Mouse (Mus musculus): ENCODE results near the gene Lrrc23. TPM values are rescaled to one million over a fixed set of nuclear protein-coding genes. Genes with fewer than 3 reads are reported as not detected.
"Not testable (repeated sequence)": the region's sequence is repeated elsewhere in the genome, so short reads cannot be mapped to it uniquely, and the experiment has no call there.

Lrrc23 gene
- total RNA-seq, 2 experiments from 2014 or later: not detected

DNA sequence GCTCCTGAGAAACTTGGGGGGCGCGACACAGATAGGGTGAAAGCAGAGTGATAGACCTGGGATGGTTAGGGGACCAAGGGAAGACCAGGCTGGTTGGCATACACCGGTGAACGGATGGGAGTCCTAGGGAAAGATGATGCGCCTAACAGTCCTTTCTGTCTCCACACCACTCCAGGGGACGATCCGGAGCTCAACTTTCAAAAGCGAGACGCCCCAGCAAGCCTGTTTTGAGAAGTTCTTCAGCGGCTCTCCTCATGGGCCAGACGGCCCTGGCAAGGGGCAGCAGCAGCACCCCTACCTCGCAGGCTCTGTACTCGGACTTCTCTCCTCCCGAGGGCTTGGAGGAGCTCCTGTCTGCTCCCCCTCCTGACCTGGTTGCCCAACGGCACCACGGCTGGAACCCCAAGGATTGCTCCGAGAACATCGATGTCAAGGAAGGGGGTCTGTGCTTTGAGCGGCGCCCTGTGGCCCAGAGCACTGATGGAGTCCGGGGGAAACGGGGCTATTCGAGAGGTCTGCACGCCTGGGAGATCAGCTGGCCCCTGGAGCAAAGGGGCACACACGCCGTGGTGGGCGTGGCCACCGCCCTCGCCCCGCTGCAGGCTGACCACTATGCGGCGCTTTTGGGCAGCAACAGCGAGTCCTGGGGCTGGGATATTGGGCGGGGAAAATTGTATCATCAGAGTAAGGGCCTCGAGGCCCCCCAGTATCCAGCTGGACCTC lies 29.7 kb upstream of the Lrrc23 start:
- ATAC-seq (replicated peaks; ENCODE audit: low FRiP score, poor library complexity, severe bottlenecking): peak; percentile 74

DNA sequence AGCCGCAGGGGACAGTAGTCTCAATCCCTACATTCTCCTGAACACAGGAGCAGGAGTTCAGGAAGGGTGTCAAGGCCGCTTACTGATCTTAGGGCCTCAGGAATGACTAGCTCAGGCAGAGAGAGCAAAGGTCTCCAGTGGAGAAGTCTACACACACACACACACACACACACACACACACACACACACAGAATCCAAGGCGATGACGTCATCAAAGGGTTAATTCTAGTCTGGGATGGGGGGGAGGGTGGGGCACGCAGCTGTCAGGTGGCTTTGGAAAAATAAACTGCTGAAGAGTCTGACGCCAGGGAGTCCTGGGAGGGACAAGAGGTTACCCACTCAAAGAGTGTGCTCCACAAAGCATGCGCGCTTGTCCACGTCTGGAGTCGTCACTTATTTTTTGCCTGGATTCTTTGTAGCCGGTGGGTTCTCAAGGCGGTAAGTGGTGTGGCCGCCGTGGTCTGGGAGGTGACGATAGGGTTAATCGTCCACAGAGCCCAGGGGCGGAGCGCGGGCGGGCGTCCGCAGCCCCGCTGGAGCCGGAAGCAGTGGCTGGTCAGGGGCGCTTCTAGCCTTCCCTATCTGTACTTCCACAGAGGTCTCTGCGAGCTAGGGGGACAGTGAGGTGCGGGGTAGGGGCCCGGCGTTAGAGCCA lies 29.0 kb upstream of the Lrrc23 start, which contains the start of gene Spsb2:
Spsb2 (plus strand) TSS at position 304 of the 655 bp plus-strand sequence.
- ATAC-seq (replicated peaks; ENCODE audit: low FRiP score, poor library complexity, severe bottlenecking): peak; percentile 62

DNA sequence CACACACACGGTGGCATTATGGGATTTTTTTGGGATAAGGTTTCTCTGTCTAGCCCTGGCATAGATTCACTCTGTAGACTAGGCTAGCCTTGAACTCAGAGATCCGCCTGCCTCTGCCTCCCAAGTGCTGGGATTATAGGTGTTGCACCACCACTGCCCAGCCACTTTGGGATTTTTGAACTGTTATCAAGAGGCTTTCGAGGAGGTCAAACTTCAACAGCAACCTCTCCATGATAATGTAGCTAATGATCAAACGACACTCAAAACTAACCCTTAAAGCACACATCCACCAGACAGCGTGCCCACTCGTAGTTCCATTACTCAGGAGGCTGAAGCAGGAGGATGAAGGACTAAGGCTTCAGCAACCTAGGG lies 28.4 kb upstream of the Lrrc23 start:
- ATAC-seq (replicated peaks; ENCODE audit: low FRiP score, poor library complexity, severe bottlenecking): no peak

GRCm38 (mm10) chr6:124807366-124807765 lies 27.8 kb upstream of the Lrrc23 start:
- no peak for ATAC-seq (replicated peaks; ENCODE audit: low FRiP score, poor library complexity, severe bottlenecking)

- ATAC-seq (replicated peaks; ENCODE audit: low FRiP score, poor library complexity, severe bottlenecking): no peak
Measured at GRCm38 (mm10) chr6:124806446-124807140, 27.1 kb upstream of the Lrrc23 start.

DNA sequence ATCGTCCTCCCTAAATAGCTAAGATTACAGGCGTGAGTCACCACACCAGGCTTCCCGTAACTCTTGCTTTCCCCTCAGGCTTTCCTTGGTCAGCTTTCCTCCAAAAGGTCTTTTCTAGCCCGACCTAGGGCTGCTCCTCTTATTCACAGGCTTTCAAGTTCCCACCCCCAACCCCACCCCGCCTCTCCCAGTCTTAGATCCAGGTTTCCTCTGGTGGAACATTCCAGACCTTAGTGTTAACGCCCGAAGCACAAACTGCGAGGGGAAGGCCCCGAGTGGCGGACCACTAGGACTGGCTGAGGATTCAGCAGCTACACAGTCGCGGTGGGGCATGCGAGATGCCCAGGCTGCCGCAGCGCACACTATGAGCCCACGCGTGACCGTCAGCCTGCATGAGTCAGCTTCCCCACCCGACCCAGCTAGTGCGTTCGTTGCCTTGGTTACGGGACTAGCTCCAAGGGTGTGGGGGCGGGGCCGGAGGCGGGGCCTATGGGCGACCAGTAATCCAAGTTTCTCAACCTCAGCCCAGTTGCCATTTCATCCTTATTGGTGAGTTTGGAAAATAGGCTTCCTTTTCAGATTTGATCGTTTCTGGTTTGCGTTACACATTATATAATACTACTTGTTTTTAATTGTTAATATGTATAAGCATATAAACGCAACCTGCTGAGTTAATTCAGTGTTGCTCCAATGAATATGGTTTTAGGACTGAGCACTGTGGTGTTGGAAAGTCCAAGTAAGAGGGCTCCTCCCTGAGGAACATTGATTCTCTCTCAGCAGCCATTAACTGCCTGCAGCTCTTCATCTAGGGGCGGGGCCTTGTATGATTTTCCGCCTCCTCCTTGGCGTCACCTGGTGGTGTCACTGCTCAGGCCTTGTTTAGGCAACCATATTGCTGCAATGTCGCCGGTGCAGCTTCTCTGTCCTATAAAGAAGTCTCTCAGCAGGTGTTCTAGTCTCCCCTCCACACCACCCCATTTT lies 26.1 kb upstream of the Lrrc23 start:
- peak; percentile 76 for ATAC-seq (replicated peaks; ENCODE audit: low FRiP score, poor library complexity, severe bottlenecking)

DNA sequence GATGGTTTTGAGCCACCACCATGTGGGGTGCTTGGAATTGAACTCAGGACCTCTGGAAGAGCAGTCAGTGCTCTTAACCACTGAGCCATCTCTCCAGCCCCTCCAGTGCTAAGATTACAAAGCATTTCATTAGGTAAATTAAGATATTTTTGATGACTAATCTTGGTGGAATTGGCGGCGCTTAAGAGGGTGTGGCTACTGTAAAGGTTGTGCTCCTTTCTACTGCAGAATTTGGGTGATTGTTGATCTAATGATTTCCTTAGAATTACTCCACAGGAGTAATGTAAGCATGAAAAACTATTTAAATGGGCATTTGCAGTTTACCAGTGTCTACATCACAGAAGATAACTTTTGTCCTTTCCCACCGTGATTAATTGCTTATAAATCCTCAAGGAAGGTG lies 24.8 kb upstream of the Lrrc23 start:
- no peak for ATAC-seq (replicated peaks; ENCODE audit: low FRiP score, poor library complexity, severe bottlenecking)

- ATAC-seq (replicated peaks; ENCODE audit: low FRiP score, poor library complexity, severe bottlenecking): not testable (repeated sequence)
Measured at GRCm38 (mm10) chr6:124803691-124804090, 24.2 kb upstream of the Lrrc23 start.

- ATAC-seq (replicated peaks; ENCODE audit: low FRiP score, poor library complexity, severe bottlenecking): no peak
Measured at GRCm38 (mm10) chr6:124803061-124803460, 23.5 kb upstream of the Lrrc23 start.

- not testable (repeated sequence) for ATAC-seq (replicated peaks; ENCODE audit: low FRiP score, poor library complexity, severe bottlenecking)
Measured at GRCm38 (mm10) chr6:124802400-124802799, 22.9 kb upstream of the Lrrc23 start.

DNA sequence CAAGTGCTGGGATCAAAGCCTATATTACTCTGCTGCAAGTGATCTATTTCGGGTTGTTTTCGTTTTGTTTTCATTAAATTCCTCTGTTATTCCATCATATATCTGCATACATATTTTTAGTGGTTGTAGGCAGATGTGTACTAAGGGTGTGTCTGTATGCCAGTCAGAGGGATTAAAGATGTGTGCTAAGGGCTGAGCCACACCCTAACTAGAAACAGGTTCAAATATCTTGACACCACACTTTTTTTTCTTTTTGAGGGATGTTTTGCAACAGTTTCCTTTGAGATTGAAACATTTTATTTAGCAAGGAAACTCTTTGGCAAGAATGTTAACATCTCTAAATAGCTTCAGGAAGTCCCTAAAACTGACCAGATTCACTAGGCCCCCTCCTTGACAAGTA lies 16.7 kb upstream of the Lrrc23 start:
- ATAC-seq (replicated peaks; ENCODE audit: low FRiP score, poor library complexity, severe bottlenecking): no peak

GRCm38 (mm10) chr6:124795781-124796180 lies 16.3 kb upstream of the Lrrc23 start:
- ATAC-seq (replicated peaks; ENCODE audit: low FRiP score, poor library complexity, severe bottlenecking): no peak

DNA sequence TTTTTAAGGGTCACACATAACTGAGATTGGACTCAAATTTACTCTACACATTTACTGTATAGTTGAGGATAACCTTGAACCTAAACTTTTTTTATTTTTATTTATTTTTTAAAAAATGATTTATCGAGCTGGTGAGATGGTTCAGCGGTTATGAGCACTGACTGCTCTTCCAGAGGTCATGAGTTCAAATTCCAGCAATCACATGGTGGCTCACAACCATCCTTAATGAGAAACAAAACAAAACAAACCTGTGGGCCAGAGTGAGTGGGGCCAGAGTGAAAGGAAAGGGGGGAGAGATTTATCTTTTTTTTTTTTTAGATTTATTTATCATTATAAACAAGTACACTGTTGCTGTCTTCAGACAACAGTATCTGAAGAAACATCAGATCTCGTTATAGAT lies 12.4 kb upstream of the Lrrc23 start:
- no peak for ATAC-seq (replicated peaks; ENCODE audit: low FRiP score, poor library complexity, severe bottlenecking)

- no peak for ATAC-seq (replicated peaks; ENCODE audit: low FRiP score, poor library complexity, severe bottlenecking)
Measured at GRCm38 (mm10) chr6:124790121-124790520, 10.6 kb upstream of the Lrrc23 start.

DNA sequence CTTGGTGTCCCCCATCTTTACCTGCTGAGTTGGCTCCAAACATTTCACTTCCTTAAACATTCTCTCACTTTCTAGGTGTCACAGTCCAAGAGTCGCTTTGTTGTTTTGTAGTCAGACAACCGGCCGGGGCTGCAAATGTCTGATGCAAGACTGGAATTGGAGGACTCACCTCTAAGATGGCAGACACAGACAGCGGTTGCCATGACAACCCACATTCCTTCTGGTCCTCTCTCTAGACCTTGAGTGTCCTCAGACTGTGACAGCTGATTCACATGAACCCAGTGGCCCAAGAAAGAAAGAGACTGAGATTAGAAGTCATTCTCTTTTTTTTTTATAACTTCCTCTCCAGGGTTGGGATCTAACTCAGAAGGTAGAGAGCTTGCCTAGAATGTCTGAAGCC lies 10.0 kb upstream of the Lrrc23 start:
- ATAC-seq (replicated peaks; ENCODE audit: low FRiP score, poor library complexity, severe bottlenecking): no peak

DNA sequence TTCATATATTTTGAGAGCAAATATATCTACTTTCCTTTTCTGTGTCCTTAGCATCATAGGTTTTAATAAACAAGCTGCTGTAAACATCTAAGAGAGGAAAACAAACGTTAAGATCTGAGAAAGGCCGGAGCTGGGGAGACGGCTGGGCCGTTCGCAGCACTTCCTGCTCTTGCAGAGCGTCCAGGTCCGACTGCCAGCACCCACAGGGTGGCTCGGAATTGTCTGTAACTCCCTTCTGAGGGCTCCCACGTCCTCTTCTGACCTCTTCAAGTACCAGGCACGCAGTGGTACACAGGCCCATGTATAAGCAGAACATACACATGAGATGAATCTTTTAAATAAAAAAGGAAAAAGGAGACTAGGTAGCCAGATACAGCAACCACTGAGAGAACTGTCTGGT lies 8.2 kb upstream of the Lrrc23 start:
- ATAC-seq (replicated peaks; ENCODE audit: low FRiP score, poor library complexity, severe bottlenecking): no peak

GRCm38 (mm10) chr6:124786756-124787420 lies 7.4 kb upstream of the Lrrc23 start:
- no peak for ATAC-seq (replicated peaks; ENCODE audit: low FRiP score, poor library complexity, severe bottlenecking)

- ATAC-seq (replicated peaks; ENCODE audit: low FRiP score, poor library complexity, severe bottlenecking): no peak
Measured at GRCm38 (mm10) chr6:124782436-124782835, 2.9 kb upstream of the Lrrc23 start.

GRCm38 (mm10) chr6:124780917-124781316 lies 1.4 kb upstream of the Lrrc23 start:
- no peak for ATAC-seq (replicated peaks; ENCODE audit: low FRiP score, poor library complexity, severe bottlenecking)

Measured in erythroblast, adult 5-6 weeks (primary cell).